Comparison of ENCODE assay signal across 9 mouse cellular contexts in the genomic region with DNA sequence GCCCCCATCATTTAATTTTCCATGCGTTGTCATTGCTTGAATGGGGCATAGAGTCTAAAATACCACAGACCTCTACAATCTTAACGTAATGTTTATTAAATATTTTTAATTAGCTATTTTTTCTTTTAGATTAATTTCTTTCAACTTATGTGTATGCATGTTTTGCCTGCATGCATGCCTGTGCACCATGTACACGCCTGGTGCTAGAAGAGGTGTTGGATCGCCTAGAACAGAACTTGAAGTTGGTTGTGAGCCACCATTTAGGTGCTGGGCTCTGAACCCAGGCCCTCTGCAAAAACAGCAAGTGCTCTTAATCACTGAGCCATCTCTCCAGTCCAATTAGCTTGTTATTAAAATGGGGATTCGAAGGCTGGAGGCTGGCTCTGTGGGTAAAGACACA. TPM values are rescaled to one million over a fixed set of nuclear protein-coding genes. Genes with fewer than 3 reads are reported as not detected.
A peak's percentile ranks its signal among the peaks of the same experiment; 100 is the strongest.
DNase-seq lines count a peak whose midpoint lies in the region; ATAC-seq and TF ChIP-seq lines count a peak whose summit lies in the region.
"Had no signal": no experiment of that assay in that cellular context is flagged by ENCODE, and none has a peak within 500 bp of the region (broad histone marks: within the 10 kb centered on the region; RNA-seq: fewer than 3 reads in every experiment).

No protein-coding gene starts in this region.

- TF ChIP-seq CTCF in ES-Bruce4 (IDR thresholded peaks at IDR 0.05; ENCODE audit: low read depth, low read length) = no peak

- peak overlapping the region; percentile 89 for H3K4me2 ChIP-seq in hindbrain, embryonic 13.5 days

- no peaks in the 10 kb centered on the region for H3K9me3 ChIP-seq in heart, embryonic 10.5 days
- no peaks in the 10 kb centered on the region for H3K9me3 ChIP-seq in ES-Bruce4 (replicated peaks; ENCODE audit: control insufficient read depth, insufficient read depth, low read length, poor library complexity, severe bottlenecking)
- H3K9me3 ChIP-seq in hindbrain, embryonic 13.5 days = no peaks in the 10 kb centered on the region
- H3K9me3 ChIP-seq in midbrain, embryonic 10.5 days (replicated peaks) = no peaks in the 10 kb centered on the region

- no peaks in the 10 kb centered on the region for H3K36me3 ChIP-seq in heart, embryonic 10.5 days
- H3K36me3 ChIP-seq in ES-Bruce4 (ENCODE audit: control insufficient read depth, insufficient read depth, low read length, poor library complexity, severe bottlenecking) = no peaks in the 10 kb centered on the region
- no peaks in the 10 kb centered on the region for H3K36me3 ChIP-seq in hindbrain, embryonic 13.5 days
- H3K36me3 ChIP-seq in midbrain, embryonic 10.5 days = no peaks in the 10 kb centered on the region

- H3K27ac ChIP-seq in heart, embryonic 10.5 days = peak overlapping the region; percentile 81; the same call in 1 of the 2 replicates
- no peak overlapping the region for H3K27ac ChIP-seq in ES-Bruce4 (ENCODE audit: insufficient read depth, low read length)
- H3K27ac ChIP-seq in hindbrain, embryonic 13.5 days = no peak overlapping the region
- no peak overlapping the region for H3K27ac ChIP-seq in midbrain, embryonic 10.5 days (replicated peaks)

- H3K4me3 ChIP-seq in heart, embryonic 10.5 days = peak overlapping the region; percentile 73
- H3K4me3 ChIP-seq in ES-Bruce4 (ENCODE audit: low read depth, low read length) = no peak overlapping the region
- peak overlapping the region; percentile 57 for H3K4me3 ChIP-seq in hindbrain, embryonic 13.5 days
- H3K4me3 ChIP-seq in midbrain, embryonic 10.5 days = peak overlapping the region; percentile 68

- 55% methylated on average over 5 of the region's 5 CpGs for WGBS in heart, embryonic 10.5 days
- WGBS in hindbrain, embryonic 13.5 days = 58% methylated on average over 5 of the region's 5 CpGs
- 60% methylated on average over 5 of the region's 5 CpGs for WGBS in midbrain, embryonic 10.5 days

- no peak for TF ChIP-seq POLR2A in ES-Bruce4 (IDR thresholded peaks at IDR 0.05; ENCODE audit: insufficient read depth, low read length)

- ATAC-seq in hindbrain, embryonic 13.5 days (ENCODE audit: low FRiP score) = no peak

- H3K4me1 ChIP-seq in heart, embryonic 10.5 days = peaks cover 14% of the 10 kb centered on the region
- H3K4me1 ChIP-seq in ES-Bruce4 (ENCODE audit: control insufficient read depth, insufficient read depth, low read length) = no peaks in the 10 kb centered on the region
- peaks cover 10% of the 10 kb centered on the region for H3K4me1 ChIP-seq in hindbrain, embryonic 13.5 days (replicated peaks)
- peaks cover 7% of the 10 kb centered on the region for H3K4me1 ChIP-seq in midbrain, embryonic 10.5 days

- peak overlapping the region; percentile 19; the same call in 1 of the 2 replicates for H3K9ac ChIP-seq in ES-Bruce4 (ENCODE audit: low read depth, poor library complexity, severe bottlenecking)
- H3K9ac ChIP-seq in hindbrain, embryonic 13.5 days = peak overlapping the region; percentile 79

- no peaks in the 10 kb centered on the region for H3K27me3 ChIP-seq in heart, embryonic 10.5 days (ENCODE audit: insufficient read depth, poor library complexity, severe bottlenecking)
- H3K27me3 ChIP-seq in ES-Bruce4 (ENCODE audit: control insufficient read depth, insufficient read depth, low read length, poor library complexity, severe bottlenecking) = no peaks in the 10 kb centered on the region; the same call in 1 of the 2 replicates
- H3K27me3 ChIP-seq in hindbrain, embryonic 13.5 days = peaks cover 6% of the 10 kb centered on the region; the same call in 1 of the 2 replicates
- peaks cover 26% of the 10 kb centered on the region for H3K27me3 ChIP-seq in midbrain, embryonic 10.5 days (ENCODE audit: low read depth, poor library complexity, severe bottlenecking)

- intact Hi-C loops in left cerebral cortex, postnatal 25 days (cut with DNase I) = loop anchor here (2.0 to 10.0 kb wide), 2 partner anchors 235 to 373 kb away; no protein-coding TSS in a partner anchor

- no peak for TF ChIP-seq EP300 in ES-Bruce4 (IDR thresholded peaks at IDR 0.05; ENCODE audit: insufficient read depth, low read depth, low read length)

- no peak for DNase-seq in heart, embryonic 10.5 days (ENCODE audit: low spot score)
- DNase-seq in heart, adult 18-20 months = no peak
- no peak for DNase-seq in midbrain, embryonic 10.5 days (ENCODE audit: low spot score)
- no peak for DNase-seq in adrenal gland, postnatal 10 days
- no peak for DNase-seq in left cerebral cortex, postnatal 25 days (ENCODE audit: low spot score in 2 of 2)
- no peak for DNase-seq in layer of hippocampus, postnatal 10 days (ENCODE audit: low spot score in 2 of 2)

RNA-seq across cellular contexts. Expression of gene Dlx2, which starts 34.9 kb away (rescaled TPM):
- 3.0 and 3.9 TPM in 2 replicates for polyA plus RNA-seq in heart, embryonic 10.5 days (2016; fragmentation: Nextera tagmentation; extraction: Ambion mirVana)
- not detected for total RNA-seq in heart, adult 18-20 months (2021)
- not detected in 2 replicates for polyA plus RNA-seq in ES-Bruce4 (2011; ENCODE audit: insufficient read depth, insufficient read length, low read depth, missing spikeins)
- polyA plus RNA-seq in hindbrain, embryonic 13.5 days (2015; fragmentation: Nextera tagmentation; extraction: Ambion mirVana) = 0.51 and 0.76 TPM in 2 replicates
- 6.2 and 9.2 TPM in 2 replicates for polyA plus RNA-seq in midbrain, embryonic 10.5 days (2016; fragmentation: Nextera tagmentation; extraction: Ambion mirVana)
- under 1 TPM; 0.09 to 0.24 TPM for total RNA-seq in adrenal gland, postnatal 10 days (2021)
- 1 to 10 TPM; 5.3 to 5.4 TPM for total RNA-seq in left cerebral cortex, postnatal 25 days (2021)
- total RNA-seq in layer of hippocampus, postnatal 10 days (2021) = 1 to 10 TPM; 7.7 to 8.6 TPM
- polyA plus RNA-seq: spleen, adult 2 months had no signal

RNA-seq across cellular contexts. Expression of gene Dlx1, which starts 53.6 kb away (rescaled TPM):
- polyA plus RNA-seq in heart, embryonic 10.5 days (2016; fragmentation: Nextera tagmentation; extraction: Ambion mirVana) = 3.5 and 4.3 TPM in 2 replicates
- under 1 TPM; 0.15 to 0.46 TPM for total RNA-seq in heart, adult 18-20 months (2021)
- not detected in 2 replicates for polyA plus RNA-seq in ES-Bruce4 (2011; ENCODE audit: insufficient read depth, insufficient read length, low read depth, missing spikeins)
- 0.96 and 1.4 TPM in 2 replicates for polyA plus RNA-seq in hindbrain, embryonic 13.5 days (2015; fragmentation: Nextera tagmentation; extraction: Ambion mirVana)
- polyA plus RNA-seq in midbrain, embryonic 10.5 days (2016; fragmentation: Nextera tagmentation; extraction: Ambion mirVana) = 12.2 and 22.4 TPM in 2 replicates
- total RNA-seq in adrenal gland, postnatal 10 days (2021) = under 1 TPM; 0.24 to 0.45 TPM
- 10 to 100 TPM; 15.9 to 19.9 TPM for total RNA-seq in left cerebral cortex, postnatal 25 days (2021)
- total RNA-seq in layer of hippocampus, postnatal 10 days (2021) = 10 to 100 TPM; 25.5 to 29.3 TPM

Comparison
In these comparisons a context has a peak if more than half of its experiments do, and no peak if none do; other contexts are left out.
1. RNA of gene Dlx2, which starts 34.9 kb away (total RNA-seq): 7.7 to 8.6 TPM in layer of hippocampus, postnatal 10 days and 5.3 to 5.4 TPM in left cerebral cortex, postnatal 25 days; 0.09 to 0.24 TPM in adrenal gland, postnatal 10 days and not detected in heart, adult 18-20 months; every median in the first group is over 4 times any median in the second.
2. RNA of gene Dlx1, which starts 53.6 kb away (total RNA-seq): 25.5 to 29.3 TPM in layer of hippocampus, postnatal 10 days and 15.9 to 19.9 TPM in left cerebral cortex, postnatal 25 days; 0.15 to 0.46 TPM in heart, adult 18-20 months and 0.24 to 0.45 TPM in adrenal gland, postnatal 10 days; every median in the first group is over 10 times any median in the second.